Mouse (Mus musculus): ENCODE data around the gene Atg2a.

GRCm38 (mm10) chr19:6306586-6306985 is 65.1 kb downstream of the Atg2a start:
- TF ChIP-seq POLR2A (IDR thresholded peaks at IDR 0.05; ENCODE audit: extremely low read depth, insufficient read depth, low read length), result no peak
- peak; percentile 30; the same call in 1 of the 2 replicates for TF ChIP-seq CTCF (IDR thresholded peaks at IDR 0.05; ENCODE audit: extremely low read depth, insufficient read depth, low read length)
